Mouse (Mus musculus) stomach, embryonic 16.5 days (tissue): ENCODE data around the gene Atf2. TPM values are rescaled to one million over a fixed set of nuclear protein-coding genes. Genes with fewer than 3 reads are reported as not detected.
A peak's percentile ranks its signal among the peaks of the same experiment; 100 is the strongest.

Experiments
- ATAC-seq: fragments of 200-750 bp; cut with Nextera tagmentation; 2 replicates; pipeline ENCODE4 v1.8.0; 2017; ENCODE audit warnings: moderate number of reproducible peaks, moderate TSS enrichment; ENCODE audit not compliant: insufficient read depth, low FRiP score
- H3K27ac ChIP-seq: fragments of 300-500 bp; sonication (generic); 2 replicates; pipeline ENCODE4 v1.5.1; 2014; ENCODE audit warnings: low read length
- H3K27me3 ChIP-seq: fragments of 300-500 bp; sonication (generic); 2 replicates; pipeline ENCODE4 v1.6.1; 2014; ENCODE audit warnings: low read length, control low read depth, mixed read lengths; ENCODE audit not compliant: control insufficient read depth, insufficient read depth
- H3K36me3 ChIP-seq: fragments of 300-500 bp; sonication (generic); 2 replicates; pipeline ENCODE4 v1.6.1; 2014; ENCODE audit warnings: low read length; ENCODE audit not compliant: control insufficient read depth, insufficient read depth
- H3K4me1 ChIP-seq: fragments of 300-500 bp; sonication (generic); 2 replicates; pipeline ENCODE4 v1.6.1; 2014; ENCODE audit warnings: low read length, control low read depth, mixed read lengths; ENCODE audit not compliant: control insufficient read depth, insufficient read depth
- H3K4me2 ChIP-seq: fragments of 300-500 bp; sonication (generic); 2 replicates; pipeline ENCODE4 v1.6.1; 2014; ENCODE audit warnings: low read depth, low read length, mixed read lengths
- H3K4me3 ChIP-seq: fragments of 300-500 bp; sonication (generic); replicated peaks from 2 replicates; pipeline ENCODE4 v1.5.1; 2014; ENCODE audit warnings: mild to moderate bottlenecking, low read length
- H3K9ac ChIP-seq: fragments of 300-500 bp; sonication (generic); 2 replicates; pipeline ENCODE4 v1.6.1; 2014; ENCODE audit warnings: low read length
- H3K9me3 ChIP-seq: fragments of 300-500 bp; sonication (generic); replicated peaks from 2 replicates; pipeline ENCODE4 v1.6.1; 2016; ENCODE audit warnings: low read length, control low read depth; ENCODE audit not compliant: control insufficient read depth
- WGBS: fragments of 180-500 bp; shearing (Covaris S2); extraction: QIAGEN DNeasy Blood & Tissue Kit; methylation state at CpG from one replicate; pipeline ENCODE4 v1.1.7; 2014; 5-methylcytosine and 5-hydroxymethylcytosine counted together
- polyA plus RNA-seq: library from polyadenylated mRNA; unstranded; fragments of >200 nt; fragmentation: Nextera tagmentation; extraction: Ambion mirVana; gene quantifications from 2 replicates; pipeline ENCODE4 v1.2.1, GENCODE M21; 2015

Gene Atf2
- polyA plus RNA-seq = 60.2 and 65.4 TPM in 2 replicates

DNA sequence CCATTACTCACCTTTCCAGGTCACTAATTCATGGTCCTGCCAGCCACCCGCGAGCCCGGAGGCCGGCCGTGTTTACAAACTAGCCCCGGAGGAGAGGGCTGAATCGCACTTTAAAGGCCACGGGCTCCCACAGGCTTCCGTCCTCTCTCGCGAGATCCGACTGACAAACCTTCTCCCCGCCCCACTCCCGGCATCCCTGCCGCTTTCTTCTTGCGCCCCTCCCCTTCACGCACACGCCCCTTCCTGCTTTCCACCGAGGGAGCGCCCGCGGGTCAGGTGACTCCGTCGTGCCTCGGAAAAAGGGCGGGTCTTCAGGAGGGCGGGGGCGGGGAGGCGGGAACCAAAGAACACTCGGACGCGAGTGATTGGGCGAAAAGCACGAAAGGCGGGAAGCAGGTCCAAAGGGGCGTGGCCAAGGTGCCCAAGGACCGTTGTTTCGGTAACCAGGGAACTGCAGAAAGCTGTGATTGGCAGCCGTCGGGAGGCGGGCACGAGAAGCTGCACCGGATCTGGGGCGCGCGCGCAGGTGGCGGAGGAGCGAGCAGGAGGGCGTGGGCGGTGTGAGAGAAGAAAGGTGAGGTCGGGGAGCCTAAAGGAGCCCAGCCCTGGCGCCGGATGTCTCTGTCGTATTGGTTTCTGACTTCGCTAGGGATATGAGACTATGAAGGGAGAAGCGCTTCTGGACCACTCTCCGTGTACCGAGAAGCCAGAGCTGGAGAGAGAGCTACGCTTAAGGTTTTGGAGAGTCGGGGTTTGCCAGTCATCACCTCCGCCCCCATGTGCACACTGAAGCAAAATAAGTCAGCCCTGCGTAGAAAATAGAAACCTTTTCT is at the start of gene Atf2:
Gene Atf2 (minus strand): TSS at position 176 of the 833 bp plus-strand sequence.
- WGBS = under 1% methylated on average over 63 of the region's 63 CpGs
- H3K4me1 ChIP-seq = 0 out of 2 replicates have a peak, but pooled peaks cover 5% of the 10 kb centered on the region
- H3K27me3 ChIP-seq = no peaks in the 10 kb centered on the region
- peak; percentile 98 for ATAC-seq
- H3K9me3 ChIP-seq = no peaks in the 10 kb centered on the region
- H3K4me2 ChIP-seq = peak within 1 kb of the TSS; percentile 67
- H3K27ac ChIP-seq = peak within 1 kb of the TSS; percentile 89
- H3K4me3 ChIP-seq = peak within 1 kb of the TSS; percentile 98
- no peaks in the 10 kb centered on the region for H3K36me3 ChIP-seq
- peak within 1 kb of the TSS; percentile 96 for H3K9ac ChIP-seq

DNA sequence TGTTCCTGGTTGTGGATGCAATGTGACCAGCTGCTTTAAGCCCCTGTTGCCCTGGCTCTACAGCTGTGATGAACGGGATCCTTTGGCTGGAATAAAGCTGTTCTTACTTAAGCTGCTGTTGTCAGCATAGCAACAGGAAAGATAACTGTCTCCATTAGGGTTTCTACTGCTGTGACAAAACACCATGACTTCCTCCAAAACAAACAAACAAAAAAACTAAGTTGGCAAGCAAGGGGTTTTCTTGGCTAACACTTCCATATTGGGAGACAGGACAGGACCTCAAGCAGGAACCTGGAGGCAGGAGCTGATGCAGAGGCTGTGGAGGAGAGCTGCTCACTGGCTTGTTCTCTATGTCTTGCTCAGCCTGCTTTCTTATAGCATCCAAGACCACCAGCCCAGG is 48.8 kb upstream of the Atf2 start:
- Histone ChIP-seq H3K27me3 (no peaks in the 10 kb centered on the region), H3K27ac (no peak overlapping the region), H3K4me3 (no peak overlapping the region), H3K9me3 (no peaks in the 10 kb centered on the region), H3K36me3 (no peaks in the 10 kb centered on the region), H3K4me1 (no peaks in the 10 kb centered on the region), H3K9ac (no peak overlapping the region), H3K4me2 (no peak overlapping the region)
- WGBS = 70% methylated on average over 1 of the region's 1 CpGs
- no peak for ATAC-seq

DNA sequence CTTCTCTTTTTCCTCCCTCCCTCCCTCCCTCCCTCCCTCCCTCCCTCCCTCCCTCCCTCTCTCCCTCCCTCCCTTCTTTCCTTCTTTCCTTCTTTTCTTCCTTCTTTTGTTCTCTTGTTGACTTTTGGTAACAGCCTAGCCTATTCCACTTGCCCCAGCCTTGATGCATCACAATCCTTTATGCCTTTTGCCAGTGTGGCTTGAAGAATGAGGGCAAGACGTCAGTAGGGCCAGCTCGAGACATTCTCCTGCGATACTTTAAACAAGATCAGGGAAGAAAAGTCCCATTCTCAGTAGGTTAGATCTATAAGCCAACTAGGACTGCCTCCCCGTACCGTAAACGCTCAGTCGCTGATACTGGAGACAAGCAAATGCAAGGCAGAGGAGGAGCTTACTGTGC is 48.0 kb upstream of the Atf2 start:
- H3K9ac ChIP-seq = no peak overlapping the region
- 74% methylated on average over 7 of the region's 7 CpGs for WGBS

DNA sequence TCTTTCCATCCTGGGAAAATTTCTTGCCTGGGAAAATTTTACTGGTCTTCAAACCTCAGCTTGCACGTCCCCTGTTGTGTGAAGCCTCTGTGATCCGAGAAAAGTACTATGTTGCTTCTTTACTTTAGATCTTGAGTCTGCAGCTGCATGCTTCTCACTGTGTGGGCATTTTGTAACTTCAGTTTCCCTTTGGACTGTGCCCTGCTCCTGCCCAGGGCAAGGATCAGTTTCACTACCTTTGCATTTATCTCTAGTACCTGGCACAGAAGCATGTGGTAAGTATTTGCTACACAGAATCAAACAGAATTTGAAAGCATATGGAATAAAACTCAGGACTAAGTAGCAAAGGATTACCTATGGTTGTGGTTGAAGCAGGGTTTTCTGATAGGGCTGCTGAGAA is 46.5 kb upstream of the Atf2 start:
- Histone ChIP-seq H3K4me1 (no peaks in the 10 kb centered on the region), H3K4me2 (no peak overlapping the region), H3K36me3 (no peaks in the 10 kb centered on the region), H3K9me3 (no peaks in the 10 kb centered on the region), H3K27me3 (no peaks in the 10 kb centered on the region), H3K27ac (no peak overlapping the region), H3K9ac (no peak overlapping the region), H3K4me3 (no peak overlapping the region)
- ATAC-seq = no peak
- WGBS = 85% methylated on average over 2 of the region's 2 CpGs

More for the DNA sequence above, 48.0 kb upstream of the Atf2 start:
- Histone ChIP-seq H3K27ac (no peak overlapping the region), H3K9me3 (no peaks in the 10 kb centered on the region), H3K36me3 (no peaks in the 10 kb centered on the region), H3K4me1 (no peaks in the 10 kb centered on the region), H3K4me2 (no peak overlapping the region), H3K4me3 (no peak overlapping the region), H3K27me3 (no peaks in the 10 kb centered on the region)
- ATAC-seq = no peak

DNA sequence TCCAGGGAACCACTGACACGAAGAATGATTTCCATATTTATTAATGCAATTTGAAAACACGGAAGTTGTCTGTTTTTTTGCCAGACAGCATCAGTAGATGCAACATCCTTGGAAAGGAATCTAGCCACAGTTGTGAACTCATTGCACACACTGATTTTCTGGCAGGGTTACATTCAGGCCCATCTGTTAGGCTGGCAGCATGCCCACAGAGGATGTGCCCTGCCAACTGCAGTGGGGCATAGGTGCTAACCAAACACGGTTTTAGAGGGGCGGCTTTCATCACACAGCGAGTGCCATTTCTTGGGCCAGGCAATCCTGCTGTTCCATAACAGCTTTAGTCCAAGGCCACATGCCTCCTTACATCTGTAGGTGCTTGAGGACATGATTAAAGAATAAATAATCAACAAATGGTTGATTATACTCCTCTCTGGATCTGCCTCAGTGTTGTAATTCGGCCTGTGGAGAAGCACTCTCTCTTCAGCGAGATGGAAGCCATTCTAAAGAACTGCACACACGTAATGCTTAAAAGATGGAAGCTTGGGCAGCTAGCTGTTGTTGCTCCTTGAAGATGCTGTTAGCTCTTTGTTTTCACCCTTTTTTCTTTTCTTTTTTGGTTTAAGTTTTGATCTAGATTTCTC is 40.4 kb upstream of the Atf2 start:
- 81% methylated on average over 8 of the region's 8 CpGs for WGBS
- no peak overlapping the region for H3K4me3 ChIP-seq
- no peak overlapping the region for H3K9ac ChIP-seq
- H3K27ac ChIP-seq = no peak overlapping the region
- H3K27me3 ChIP-seq = no peaks in the 10 kb centered on the region
- H3K4me2 ChIP-seq = no peak overlapping the region
- no peaks in the 10 kb centered on the region for H3K4me1 ChIP-seq
- H3K9me3 ChIP-seq = no peaks in the 10 kb centered on the region
- ATAC-seq = no peak
- H3K36me3 ChIP-seq = no peaks in the 10 kb centered on the region

DNA sequence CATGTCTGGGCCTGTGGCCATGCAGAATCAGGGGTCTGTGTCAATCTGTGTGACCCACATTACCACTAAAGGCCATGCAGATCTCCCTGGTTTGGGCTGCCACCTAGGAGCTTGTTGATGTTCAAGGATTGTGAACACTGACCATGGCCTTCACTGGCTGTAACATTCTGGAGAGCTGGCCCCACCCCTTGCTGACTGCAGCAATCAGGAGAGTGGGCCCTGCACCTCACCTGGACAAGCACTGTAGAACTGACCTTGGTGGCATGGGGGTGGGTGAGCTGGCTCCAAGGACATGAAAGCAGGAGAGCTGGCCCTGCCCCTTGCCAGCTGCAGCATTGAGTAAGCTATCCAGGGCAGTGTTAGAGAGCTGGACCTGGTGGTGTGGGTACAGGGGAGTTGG is 35.3 kb upstream of the Atf2 start:
- H3K27me3 ChIP-seq = no peaks in the 10 kb centered on the region
- no peak overlapping the region for H3K4me2 ChIP-seq
- H3K4me1 ChIP-seq = no peaks in the 10 kb centered on the region
- ATAC-seq = no peak
- no peak overlapping the region for H3K27ac ChIP-seq
- no peak overlapping the region for H3K9ac ChIP-seq
- no peak overlapping the region for H3K4me3 ChIP-seq
- H3K9me3 ChIP-seq = no peaks in the 10 kb centered on the region
- H3K36me3 ChIP-seq = no peaks in the 10 kb centered on the region

DNA sequence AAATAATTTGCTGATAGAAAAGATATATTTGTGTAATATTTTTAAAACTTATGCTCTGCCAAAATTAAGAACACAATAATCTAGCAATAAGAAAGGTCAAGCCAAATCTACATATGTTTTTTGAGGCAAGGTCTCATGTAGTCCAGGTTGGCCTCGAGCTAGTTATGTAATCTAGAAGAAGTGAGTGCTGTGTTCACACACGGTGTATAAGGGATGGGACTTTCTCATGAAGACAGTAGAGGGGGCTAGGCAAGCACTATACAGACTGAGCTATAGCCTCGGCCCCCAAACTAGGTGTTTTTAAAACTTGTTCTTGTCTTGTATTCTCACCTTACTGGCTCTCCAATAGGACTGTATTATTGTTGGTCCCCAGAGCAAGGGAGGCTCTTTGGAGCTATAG is 33.1 kb upstream of the Atf2 start:
- no peaks in the 10 kb centered on the region for H3K27me3 ChIP-seq
- 57% methylated on average over 3 of the region's 3 CpGs for WGBS

DNA sequence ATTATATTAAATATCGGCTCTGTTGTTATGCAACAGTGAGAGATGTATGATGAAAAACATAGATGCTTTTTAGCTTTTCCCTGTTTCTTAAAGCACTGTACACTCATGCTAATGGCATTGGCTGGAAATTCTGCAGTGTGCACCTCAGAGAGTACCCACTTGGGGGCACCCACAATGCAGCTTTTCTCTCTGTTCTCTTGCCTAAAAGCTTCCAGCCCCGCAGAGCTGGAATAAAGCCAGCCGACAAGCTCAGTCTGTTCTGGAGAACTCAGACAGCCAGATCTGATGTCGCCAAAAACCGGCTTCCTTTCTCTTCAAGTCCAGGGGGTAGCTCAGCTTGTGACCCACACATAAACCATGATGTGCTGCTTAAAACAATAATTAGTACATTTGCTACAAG is 32.6 kb upstream of the Atf2 start:
- Histone ChIP-seq H3K9me3 (no peaks in the 10 kb centered on the region), H3K27me3 (no peaks in the 10 kb centered on the region), H3K4me3 (no peak overlapping the region), H3K27ac (no peak overlapping the region), H3K36me3 (no peaks in the 10 kb centered on the region), H3K4me2 (no peak overlapping the region), H3K9ac (no peak overlapping the region), H3K4me1 (no peaks in the 10 kb centered on the region)
- ATAC-seq = peak; percentile 47; the same call in 1 of the 2 replicates
- WGBS = 15% methylated on average over 5 of the region's 5 CpGs

More for the DNA sequence above, 33.1 kb upstream of the Atf2 start:
- Histone ChIP-seq H3K4me1 (no peaks in the 10 kb centered on the region), H3K27ac (no peak overlapping the region), H3K36me3 (no peaks in the 10 kb centered on the region), H3K9me3 (no peaks in the 10 kb centered on the region), H3K4me3 (no peak overlapping the region), H3K9ac (no peak overlapping the region), H3K4me2 (no peak overlapping the region)
- no peak for ATAC-seq

DNA sequence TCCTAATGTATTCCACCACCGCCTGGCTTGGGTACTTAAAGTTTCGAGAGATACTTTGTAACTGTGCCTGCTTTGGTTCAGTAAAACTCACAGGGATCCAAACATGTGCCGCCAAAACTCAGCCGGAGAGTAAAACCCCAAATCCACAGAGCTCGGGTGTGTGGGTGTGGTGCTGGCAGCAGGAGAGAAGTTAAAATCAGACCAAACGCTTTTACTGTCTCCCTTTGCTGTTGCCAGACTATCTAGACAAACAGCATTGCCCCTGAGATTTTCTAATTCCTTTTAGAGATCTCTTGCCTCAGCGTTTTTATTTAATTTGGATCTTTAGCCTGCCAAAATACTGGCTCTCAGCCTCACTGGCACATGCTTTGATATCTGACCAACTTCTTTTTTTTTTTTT is 27.2 kb upstream of the Atf2 start:
- H3K36me3 ChIP-seq = no peaks in the 10 kb centered on the region
- H3K4me2 ChIP-seq = no peak overlapping the region
- no peak for ATAC-seq
- no peak overlapping the region for H3K27ac ChIP-seq
- H3K9me3 ChIP-seq = no peaks in the 10 kb centered on the region
- no peak overlapping the region for H3K4me3 ChIP-seq
- no peaks in the 10 kb centered on the region for H3K4me1 ChIP-seq
- H3K27me3 ChIP-seq = no peaks in the 10 kb centered on the region; the same call in 1 of the 2 replicates
- H3K9ac ChIP-seq = no peak overlapping the region
- WGBS = 60% methylated on average over 7 of the region's 7 CpGs
